Mouse (Mus musculus) CH12.LX (cell line): ENCODE results near the gene Prkce. TPM values are rescaled to one million over a fixed set of nuclear protein-coding genes. Genes with fewer than 3 reads are reported as not detected.

Experiments used
- DNase-seq: peaks from one replicate; pipeline ENCODE4 v3.0.0-alpha.2; 2013; ENCODE audit errors: extremely low read depth
- H3K27ac ChIP-seq: 2 replicates; pipeline ENCODE4 v1.5.1; 2012; ENCODE audit warnings: low read depth, mild to moderate bottlenecking, control low read depth, moderate library complexity; ENCODE audit not compliant: insufficient read depth
- H3K27me3 ChIP-seq: replicated peaks from 2 replicates; pipeline ENCODE3; 2012; ENCODE audit warnings: inconsistent platforms
- H3K36me3 ChIP-seq, 2 experiments: replicated peaks in 1 of 2; 2 replicates each; pipeline versions ENCODE3 to v1.6.1; 2012; ENCODE audit warnings: inconsistent platforms in 1 of 2, low read length in 1 of 2, mild to moderate bottlenecking in 1 of 2, mixed read lengths in 1 of 2, moderate library complexity in 1 of 2; ENCODE audit not compliant: control insufficient read depth in 1 of 2, insufficient read depth in 1 of 2
- H3K4me1 ChIP-seq, 2 experiments: 2 replicates each; pipeline ENCODE4 v1.6.1; 2012; ENCODE audit warnings: inconsistent platforms in 1 of 2, moderate library complexity in 1 of 2; ENCODE audit not compliant: insufficient read depth in 2 of 2, control insufficient read depth in 1 of 2
- H3K4me2 ChIP-seq: 2 replicates; pipeline ENCODE4 v1.6.1; 2012; ENCODE audit warnings: low read depth, mild to moderate bottlenecking, control low read depth; ENCODE audit not compliant: poor library complexity, insufficient read depth, severe bottlenecking
- H3K4me3 ChIP-seq, 3 experiments: fragments of 150-350 bp in 1 of 3; sonication (generic) in 1 of 3; replicated peaks in 1 of 3; 2 replicates each; pipeline versions ENCODE3 to v1.5.1; 2011 to 2012; ENCODE audit warnings: low read depth in 2 of 3, low read length in 2 of 3, mild to moderate bottlenecking in 2 of 3, moderate library complexity in 2 of 3, control low read depth in 1 of 3, improper control_type of control experiment in 1 of 3, inconsistent platforms in 1 of 3, mixed read lengths in 1 of 3; ENCODE audit not compliant: poor library complexity in 1 of 3
- H3K79me2 ChIP-seq: replicated peaks from 2 replicates; pipeline ENCODE4 v1.6.1; 2012; ENCODE audit warnings: mild to moderate bottlenecking, moderate library complexity; ENCODE audit not compliant: control insufficient read depth, poor library complexity, insufficient read depth, severe bottlenecking; ENCODE audit errors: extremely low read depth
- H3K9ac ChIP-seq: 2 replicates; pipeline ENCODE4 v1.6.1; 2012; ENCODE audit warnings: low read depth, mild to moderate bottlenecking, control low read depth, moderate library complexity; ENCODE audit not compliant: insufficient read depth
- H3K9me3 ChIP-seq: replicated peaks from 2 replicates; pipeline ENCODE3; 2012; ENCODE audit warnings: low read length, inconsistent platforms, mixed read lengths
- BHLHE40 ChIP-seq: IDR thresholded peaks from 2 replicates; pipeline ENCODE4 v1.6.1; 2011; ENCODE audit warnings: mild to moderate bottlenecking, low read depth, low read length, improper control_type of control experiment
- CHD1 ChIP-seq: IDR thresholded peaks from 2 replicates; pipeline ENCODE4 v1.6.1; 2012; ENCODE audit warnings: low read depth, low read length, improper control_type of control experiment, inconsistent platforms
- CTCF ChIP-seq, 2 experiments: IDR thresholded peaks in 1 of 2; conservative IDR thresholded peaks in 1 of 2; 2 replicates each; pipeline ENCODE4 v1.5.1; 2011 to 2012; ENCODE audit warnings: low read depth in 2 of 2, low read length in 2 of 2, improper control_type of control experiment in 1 of 2, inconsistent platforms in 1 of 2, mild to moderate bottlenecking in 1 of 2, moderate library complexity in 1 of 2
- E2F4 ChIP-seq: IDR thresholded peaks from 2 replicates; pipeline ENCODE4 v1.6.1; 2011; ENCODE audit warnings: low read depth, low read length, improper control_type of control experiment; ENCODE audit not compliant: insufficient replicate concordance
- ELF1 ChIP-seq: IDR thresholded peaks from 2 replicates; pipeline ENCODE4 v1.6.1; 2014; ENCODE audit warnings: low read depth, mild to moderate bottlenecking, inconsistent platforms, low read length, improper control_type of control experiment
- ETS1 ChIP-seq: conservative IDR thresholded peaks from 2 replicates; pipeline ENCODE4 v1.6.1; 2012; ENCODE audit warnings: low read depth, mild to moderate bottlenecking, inconsistent platforms, low read length, improper control_type of control experiment, moderate library complexity
- HCFC1 ChIP-seq: IDR thresholded peaks from 2 replicates; pipeline ENCODE4 v1.6.1; 2012; ENCODE audit warnings: low read depth, mild to moderate bottlenecking, inconsistent platforms, low read length, improper control_type of control experiment
- IRF4 ChIP-seq: IDR thresholded peaks from 2 replicates; pipeline ENCODE4 v1.6.1; 2014; ENCODE audit warnings: low read depth, mild to moderate bottlenecking, inconsistent platforms, low read length, improper control_type of control experiment
- JUN ChIP-seq: IDR thresholded peaks from 2 replicates; pipeline ENCODE4 v1.6.1; 2011; ENCODE audit warnings: low read depth, mild to moderate bottlenecking, low read length, improper control_type of control experiment, moderate library complexity; ENCODE audit not compliant: insufficient read depth
- JUND ChIP-seq: conservative IDR thresholded peaks from 2 replicates; pipeline ENCODE4 v1.6.1; 2011; ENCODE audit warnings: low read depth, low read length, improper control_type of control experiment
- KAT2A ChIP-seq: IDR thresholded peaks from 2 replicates; pipeline ENCODE4 v1.6.1; 2012; ENCODE audit warnings: low read length, improper control_type of control experiment, inconsistent platforms; ENCODE audit not compliant: insufficient replicate concordance
- MAFK ChIP-seq: IDR thresholded peaks from 2 replicates; pipeline ENCODE4 v1.6.1; 2011; ENCODE audit warnings: low read length, improper control_type of control experiment; ENCODE audit not compliant: insufficient replicate concordance
- MAZ ChIP-seq: IDR thresholded peaks from 2 replicates; pipeline ENCODE4 v1.6.1; 2012; ENCODE audit warnings: low read depth, mild to moderate bottlenecking, inconsistent platforms, low read length, improper control_type of control experiment, moderate library complexity
- MEF2A ChIP-seq: IDR thresholded peaks from 2 replicates; pipeline ENCODE4 v1.6.1; 2014; ENCODE audit warnings: low read depth, mild to moderate bottlenecking, inconsistent platforms, low read length, improper control_type of control experiment, borderline replicate concordance
- MXI1 ChIP-seq: IDR thresholded peaks from 2 replicates; pipeline ENCODE4 v1.6.1; 2011; ENCODE audit warnings: mild to moderate bottlenecking, low read depth, low read length, improper control_type of control experiment
- MYC ChIP-seq: IDR thresholded peaks from 2 replicates; pipeline ENCODE4 v1.6.1; 2011; ENCODE audit warnings: low read depth, mild to moderate bottlenecking, improper control_type of control experiment, low read length
- PAX5 ChIP-seq: IDR thresholded peaks from 2 replicates; pipeline ENCODE4 v1.6.1; 2012; ENCODE audit warnings: low read length, inconsistent platforms, mixed read lengths
- RAD21 ChIP-seq: IDR thresholded peaks from 2 replicates; pipeline ENCODE4 v1.6.1; 2011; ENCODE audit warnings: low read depth, mild to moderate bottlenecking, low read length, improper control_type of control experiment, moderate library complexity
- SIN3A ChIP-seq: IDR thresholded peaks from 2 replicates; pipeline ENCODE4 v1.6.1; 2012; ENCODE audit warnings: low read length, improper control_type of control experiment, inconsistent platforms
- SMC3 ChIP-seq: IDR thresholded peaks from 2 replicates; pipeline ENCODE4 v1.6.1; 2011; ENCODE audit warnings: low read depth, low read length, improper control_type of control experiment
- TBP ChIP-seq: conservative IDR thresholded peaks from 2 replicates; pipeline ENCODE4 v1.6.1; 2011; ENCODE audit warnings: low read depth, low read length, improper control_type of control experiment
- TCF12 ChIP-seq: IDR thresholded peaks from 2 replicates; pipeline ENCODE4 v1.6.1; 2014; ENCODE audit warnings: low read depth, mild to moderate bottlenecking, inconsistent platforms, low read length, improper control_type of control experiment
- UBTF ChIP-seq: IDR thresholded peaks from 2 replicates; pipeline ENCODE4 v1.6.1; 2012; ENCODE audit warnings: low read depth, mild to moderate bottlenecking, inconsistent platforms, low read length, improper control_type of control experiment, moderate library complexity
- USF1 ChIP-seq: IDR thresholded peaks from 2 replicates; pipeline ENCODE4 v1.6.1; 2014; ENCODE audit warnings: low read depth, mild to moderate bottlenecking, inconsistent platforms, low read length, improper control_type of control experiment
- USF2 ChIP-seq: conservative IDR thresholded peaks from 2 replicates; pipeline ENCODE4 v1.6.1; 2011; ENCODE audit warnings: low read depth, low read length, improper control_type of control experiment
- ZC3H11A ChIP-seq: IDR thresholded peaks from 2 replicates; pipeline ENCODE4 v1.6.1; 2012; ENCODE audit warnings: low read depth, mild to moderate bottlenecking, inconsistent platforms, low read length, improper control_type of control experiment
- ZKSCAN1 ChIP-seq: IDR thresholded peaks from 2 replicates; pipeline ENCODE4 v1.6.1; 2012; ENCODE audit warnings: low read depth, inconsistent platforms, low read length, improper control_type of control experiment, borderline replicate concordance
- ZMIZ1 ChIP-seq: IDR thresholded peaks from 2 replicates; pipeline ENCODE4 v1.6.1; 2012; ENCODE audit warnings: low read depth, mild to moderate bottlenecking, inconsistent platforms, low read length, improper control_type of control experiment
- ZNF384 ChIP-seq: IDR thresholded peaks from 2 replicates; pipeline ENCODE4 v1.6.1; 2012; ENCODE audit warnings: low read depth, low read length, improper control_type of control experiment, inconsistent platforms
- dilution Hi-C: fragments of 300-500 bp; cut with MboI; formaldehyde crosslinking; loops from 2 replicates; pipeline ENCODE4 v1.14.3; 2020; ENCODE audit warnings: low sequenced_read_pairs; ENCODE audit not compliant: extremely low pct_unique_long_range_greater_than_20kb, extremely low pct_ligation_motif_present
- in situ Hi-C: fragments of 300-500 bp; cut with MboI; formaldehyde crosslinking; loops from 3 replicates; pipeline ENCODE4 v1.14.3; 2019; ENCODE audit warnings: low sequenced_read_pairs, low pct_ligation_motif_present, low pct_unique_long_range_greater_than_20kb, mixed read lengths
- polyA plus RNA-seq: library from polyadenylated mRNA; unstranded; fragments of >175 nt; gene quantifications from 2 replicates; pipeline ENCODE4 v1.2.1, GENCODE M21; 2012; ENCODE audit warnings: low read depth; ENCODE audit not compliant: insufficient read length
- total RNA-seq, 2 experiments: library from RNA; depleted of rRNA; stranded (reverse); fragments of 300-350 nt in 1 of 2; fragments of >200 nt in 1 of 2; gene quantifications; 2 replicates each; pipeline ENCODE4 v1.2.3; 2012 to 2014

Prkce gene
- total and polyA plus RNA-seq, 3 experiments = 4.1 to 13.2 (median 11.4) TPM

DNA sequence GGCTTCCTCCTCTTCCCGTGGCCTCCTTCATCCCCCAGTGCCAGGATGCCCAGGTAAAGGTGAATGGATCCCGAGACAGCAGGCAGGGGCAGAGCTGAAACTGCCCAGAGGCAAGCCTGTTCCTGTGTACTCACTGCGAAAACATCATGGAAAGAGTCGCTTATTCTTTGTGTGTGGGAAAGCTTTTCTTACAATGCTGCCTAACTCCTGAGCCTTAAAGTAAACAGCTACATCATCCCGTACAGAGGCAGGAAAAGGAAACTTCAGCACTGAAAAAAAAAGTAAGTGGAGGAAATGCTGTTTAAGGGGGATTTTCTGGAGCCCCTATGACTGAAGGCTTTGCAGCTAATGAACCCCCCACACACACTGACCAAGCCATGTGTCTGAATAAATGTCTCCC is 339.3 kb downstream of the Prkce start:
- in situ Hi-C loops (loop anchor here (25.0 kb wide), 2 partner anchors 305 to 730 kb away; no protein-coding TSS in a partner anchor), dilution Hi-C loops (no loop called here)
- H3K27ac ChIP-seq = peak overlapping the region; percentile 95
- peak overlapping the region; percentile 22 to 51 (median 46) for H3K4me3 ChIP-seq
- DNase-seq = no peak
- H3K36me3 ChIP-seq = peaks cover 0 to 49% of the 10 kb centered on the region in 2 experiments
- H3K4me1 ChIP-seq = peaks cover 18 to 42% of the 10 kb centered on the region in 2 experiments
- H3K9ac ChIP-seq = peak overlapping the region; percentile 64; the same call in 1 of the 2 replicates
- H3K79me2 ChIP-seq = no peaks in the 10 kb centered on the region
- TF ChIP-seq MAFK = no peak
- TF ChIP-seq ZNF384 = 0 out of 2 replicates have a peak, but pooled peaks have one; percentile 17
- TF ChIP-seq, all 38 proteins: peak for 1
- Histone ChIP-seq H3K9me3 (no peaks in the 10 kb centered on the region), H3K27me3 (no peaks in the 10 kb centered on the region), H3K4me2 (peak overlapping the region; percentile 58)

GRCm38 (mm10) chr17:86507342-86508211 is 340.0 kb downstream of the Prkce start:
- H3K27ac ChIP-seq = peak overlapping the region; percentile 97
- DNase-seq = peak; percentile 94
- TF ChIP-seq JUN (peak; percentile 69), USF1 (no peak), ZMIZ1 (peak; percentile 56; the same call in 1 of the 2 replicates), MEF2A (peak; percentile 78), BHLHE40 (peak; percentile 52; the same call in 1 of the 2 replicates), TCF12 (peak; percentile 67), IRF4 (peak; percentile 97), HCFC1 (peak; percentile 56), MXI1 (peak; percentile 84), ZKSCAN1 (no peak), SIN3A (peak; percentile 95), UBTF (no peak), MAZ (peak; percentile 55), JUND (peak; percentile 50), TBP (0 out of 2 replicates have a peak, but pooled peaks have one; percentile 43), E2F4 (no peak), MAFK (no peak), ZC3H11A (no peak), CTCF (conservative IDR thresholded peaks at IDR 0.05 in 1 of 2, IDR thresholded peaks at IDR 0.05 in 1 of 2; ENCODE audit: low read depth in 2 of 2, low read length in 2 of 2) (peak in 1 of 2 experiments; percentile 26; a peak in 1 of 4 replicates), ETS1 (peak; percentile 89), ELF1 (peak; percentile 74), MYC (no peak), KAT2A (no peak), PAX5 (no peak), SMC3 (no peak), CHD1 (peak; percentile 77; the same call in 1 of the 2 replicates), RAD21 (no peak), USF2 (no peak)

More at GRCm38 (mm10) chr17:86507342-86508211, 340.0 kb downstream of the Prkce start:
- H3K4me3 ChIP-seq = peak overlapping the region; percentile 22 to 51 (median 46)
- peak overlapping the region; percentile 64 for H3K9ac ChIP-seq
- peaks cover 0 to 47% of the 10 kb centered on the region in 2 experiments for H3K36me3 ChIP-seq
- no peaks in the 10 kb centered on the region for H3K79me2 ChIP-seq
- H3K9me3 ChIP-seq = no peaks in the 10 kb centered on the region
- H3K27me3 ChIP-seq = no peaks in the 10 kb centered on the region
- in situ Hi-C loops = loop anchor here (25.0 kb wide), 2 partner anchors 305 to 730 kb away; no protein-coding TSS in a partner anchor
- dilution Hi-C loops = no loop called here
- peak overlapping the region; percentile 59 for H3K4me2 ChIP-seq
- peaks cover 15 to 38% of the 10 kb centered on the region in 2 experiments for H3K4me1 ChIP-seq
